Mouse (Mus musculus): ENCODE measurements around the gene Rnf207.

DNA sequence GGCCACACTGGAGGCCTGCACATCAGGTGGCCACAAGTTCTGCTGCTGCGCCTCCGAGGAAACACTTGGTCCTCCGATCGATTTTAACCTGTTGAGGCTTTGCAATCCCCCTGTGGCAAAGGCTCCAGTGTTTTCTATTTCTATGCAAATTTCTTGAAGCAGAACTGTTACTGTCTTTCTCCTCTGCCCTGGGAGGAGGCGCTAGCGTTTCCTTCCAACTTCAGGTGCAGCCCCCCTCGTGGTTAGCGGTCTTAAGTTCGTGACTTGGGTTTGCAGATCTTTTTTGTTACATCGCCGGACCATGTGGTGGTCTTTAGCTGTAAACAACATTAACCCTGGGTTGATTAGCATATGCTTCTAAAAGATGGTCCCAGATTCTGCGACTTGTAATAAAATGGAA lies 14.8 kb upstream of the Rnf207 start:
- TF ChIP-seq CTCF (IDR thresholded peaks at IDR 0.05; ENCODE audit: extremely low read depth, insufficient read depth, low read length): no peak
- TF ChIP-seq POLR2A (IDR thresholded peaks at IDR 0.05; ENCODE audit: extremely low read depth, insufficient read depth, low read length): no peak

Measured in cortical plate, adult 2 months (tissue).